Mouse (Mus musculus): Measurements from ENCODE around the gene Mecom. TPM values are rescaled to one million over a fixed set of nuclear protein-coding genes. Genes with fewer than 3 reads are reported as not detected.

The Mecom gene
- total and polyA plus RNA-seq, 2 experiments from 2014 or later: 2.6 to 5.1 TPM

DNA sequence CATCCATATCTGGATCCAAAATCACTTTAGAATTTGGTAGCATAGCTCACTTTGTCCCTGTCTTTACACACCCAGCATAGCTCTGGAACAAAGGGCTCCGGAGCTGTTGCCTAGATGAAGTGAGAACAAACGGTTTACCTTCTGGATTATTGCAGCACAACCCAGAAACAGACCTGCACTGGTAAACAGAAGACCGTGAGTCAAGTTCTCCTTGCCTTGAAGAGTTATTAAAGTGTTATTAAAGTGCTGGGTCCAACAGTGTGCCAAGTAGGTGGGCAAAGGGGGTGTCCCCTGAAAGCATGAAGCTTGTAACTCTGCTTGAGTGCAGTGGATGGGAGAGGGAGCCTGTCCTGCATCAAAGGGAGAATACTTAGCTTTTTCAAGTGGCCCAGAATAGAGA lies 563.4 kb downstream of the Mecom start:
- 93% methylated on average over 3 of the region's 3 CpGs for WGBS
- DNase-seq (ENCODE audit: low spot score) (no peak), ATAC-seq (ENCODE audit: low FRiP score) (no peak)
- no peak overlapping the region for H3K9ac ChIP-seq (replicated peaks; ENCODE audit: low read length, poor library complexity, severe bottlenecking)
- no peaks in the 10 kb centered on the region for H3K27me3 ChIP-seq (ENCODE audit: insufficient read depth, low read length)
- H3K4me2 ChIP-seq (ENCODE audit: low read depth, low read length, poor library complexity, severe bottlenecking): no peak overlapping the region
- H3K9me3 ChIP-seq (ENCODE audit: low read length): no peaks in the 10 kb centered on the region
- no peaks in the 10 kb centered on the region for H3K4me1 ChIP-seq (ENCODE audit: insufficient read depth, low read length)
- H3K27ac ChIP-seq (ENCODE audit: low read depth, low read length): no peak overlapping the region
- no peaks in the 10 kb centered on the region for H3K36me3 ChIP-seq (ENCODE audit: insufficient read depth, low read length)
- H3K4me3 ChIP-seq (ENCODE audit: low read depth, low read length): no peak overlapping the region
- TF ChIP-seq CTCF (IDR thresholded peaks at IDR 0.05): no peak

DNA sequence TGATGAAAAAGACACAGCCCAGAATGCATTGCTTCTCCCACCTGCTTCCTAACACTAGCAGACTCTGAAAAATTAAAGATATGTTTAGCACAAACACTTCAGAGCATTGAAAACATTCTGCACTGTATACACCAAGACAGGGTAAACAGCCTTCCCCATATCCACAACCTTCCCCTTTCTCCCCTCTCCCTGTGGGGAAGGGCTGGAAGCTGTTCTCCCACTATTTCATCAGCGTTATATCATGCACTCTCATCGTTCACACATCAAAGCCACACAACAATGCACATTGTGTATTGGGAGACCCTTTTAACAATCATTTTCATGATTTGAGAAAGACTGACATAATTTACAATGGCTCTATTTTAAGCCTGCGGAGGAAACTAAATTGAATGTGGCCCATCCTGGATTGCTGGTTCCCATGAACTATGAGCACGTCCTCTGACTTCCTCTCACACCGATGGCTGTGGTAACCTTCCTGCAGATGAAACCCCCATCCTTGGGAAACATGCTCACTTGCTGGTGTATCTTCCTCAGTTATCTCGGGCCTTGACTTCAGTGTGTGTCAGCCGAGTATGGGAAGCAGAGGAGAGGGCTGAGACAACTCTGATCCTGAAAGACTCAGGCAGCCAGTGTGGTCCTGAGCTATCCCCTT lies 566.4 kb downstream of the Mecom start:
- ATAC-seq (ENCODE audit: low FRiP score): no peak
- H3K4me2 ChIP-seq (ENCODE audit: low read depth, low read length, poor library complexity, severe bottlenecking): no peak overlapping the region
- H3K27ac ChIP-seq (ENCODE audit: low read depth, low read length): no peak overlapping the region
- no peaks in the 10 kb centered on the region for H3K36me3 ChIP-seq (ENCODE audit: insufficient read depth, low read length)
- no peak for TF ChIP-seq CTCF (IDR thresholded peaks at IDR 0.05)
- no peaks in the 10 kb centered on the region for H3K9me3 ChIP-seq (ENCODE audit: low read length)
- 76% methylated on average over 7 of the region's 7 CpGs for WGBS
- no peak overlapping the region for H3K4me3 ChIP-seq (ENCODE audit: low read depth, low read length)
- no peaks in the 10 kb centered on the region for H3K27me3 ChIP-seq (ENCODE audit: insufficient read depth, low read length)
- no peaks in the 10 kb centered on the region for H3K4me1 ChIP-seq (ENCODE audit: insufficient read depth, low read length)
- no peak for DNase-seq (ENCODE audit: low spot score)
- H3K9ac ChIP-seq (replicated peaks; ENCODE audit: low read length, poor library complexity, severe bottlenecking): no peak overlapping the region

DNA sequence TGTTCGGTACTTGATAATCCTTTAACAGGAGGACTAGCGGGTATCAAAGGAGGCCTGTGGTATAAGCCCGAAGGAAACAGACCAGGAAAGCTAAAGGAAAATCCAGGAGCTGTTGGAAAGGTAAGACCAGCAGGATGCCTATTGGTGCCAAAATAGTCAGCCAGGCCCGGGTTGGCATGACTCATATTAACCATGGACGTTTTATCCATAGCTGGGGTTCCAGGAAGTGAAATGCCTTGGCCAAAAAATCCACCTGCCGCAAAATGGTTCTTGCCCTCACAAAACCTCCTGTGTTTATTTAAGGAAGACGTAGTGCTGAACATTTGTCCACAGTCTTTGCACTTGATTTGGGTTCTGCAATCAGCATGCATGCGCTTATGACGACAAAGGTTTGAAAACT lies 567.3 kb downstream of the Mecom start:
- H3K4me3 ChIP-seq (ENCODE audit: low read depth, low read length): no peak overlapping the region
- no peaks in the 10 kb centered on the region for H3K27me3 ChIP-seq (ENCODE audit: insufficient read depth, low read length)
- H3K4me2 ChIP-seq (ENCODE audit: low read depth, low read length, poor library complexity, severe bottlenecking): no peak overlapping the region
- H3K9me3 ChIP-seq (ENCODE audit: low read length): no peaks in the 10 kb centered on the region
- no peak for DNase-seq (ENCODE audit: low spot score)
- no peaks in the 10 kb centered on the region for H3K36me3 ChIP-seq (ENCODE audit: insufficient read depth, low read length)
- no peak for TF ChIP-seq CTCF (IDR thresholded peaks at IDR 0.05)
- no peaks in the 10 kb centered on the region for H3K4me1 ChIP-seq (ENCODE audit: insufficient read depth, low read length)
- ATAC-seq (ENCODE audit: low FRiP score): no peak
- 91% methylated on average over 9 of the region's 9 CpGs for WGBS
- H3K9ac ChIP-seq (replicated peaks; ENCODE audit: low read length, poor library complexity, severe bottlenecking): no peak overlapping the region
- H3K27ac ChIP-seq (ENCODE audit: low read depth, low read length): no peak overlapping the region

DNA sequence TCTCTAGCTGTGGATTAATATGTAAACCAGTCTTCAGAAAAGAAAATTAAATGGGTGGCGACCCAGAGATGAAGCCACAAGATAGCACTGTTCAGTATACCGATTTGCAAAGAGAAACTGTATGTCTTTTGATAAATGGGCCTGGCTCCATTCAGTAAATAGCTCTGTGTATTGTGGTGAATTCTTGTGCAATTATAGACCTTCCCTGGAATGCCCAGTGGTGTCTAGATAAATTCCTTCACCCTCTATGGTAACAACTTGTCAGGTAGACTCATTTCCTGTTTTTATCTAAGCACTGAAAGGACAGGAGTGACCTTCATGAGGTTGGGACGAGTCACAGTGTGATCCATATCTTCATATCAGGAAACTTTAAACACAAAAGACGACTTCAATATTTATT lies 571.2 kb downstream of the Mecom start:
- DNase-seq (ENCODE audit: low spot score) (no peak), ATAC-seq (ENCODE audit: low FRiP score) (no peak)
- H3K4me1 ChIP-seq (ENCODE audit: insufficient read depth, low read length): no peaks in the 10 kb centered on the region

DNA sequence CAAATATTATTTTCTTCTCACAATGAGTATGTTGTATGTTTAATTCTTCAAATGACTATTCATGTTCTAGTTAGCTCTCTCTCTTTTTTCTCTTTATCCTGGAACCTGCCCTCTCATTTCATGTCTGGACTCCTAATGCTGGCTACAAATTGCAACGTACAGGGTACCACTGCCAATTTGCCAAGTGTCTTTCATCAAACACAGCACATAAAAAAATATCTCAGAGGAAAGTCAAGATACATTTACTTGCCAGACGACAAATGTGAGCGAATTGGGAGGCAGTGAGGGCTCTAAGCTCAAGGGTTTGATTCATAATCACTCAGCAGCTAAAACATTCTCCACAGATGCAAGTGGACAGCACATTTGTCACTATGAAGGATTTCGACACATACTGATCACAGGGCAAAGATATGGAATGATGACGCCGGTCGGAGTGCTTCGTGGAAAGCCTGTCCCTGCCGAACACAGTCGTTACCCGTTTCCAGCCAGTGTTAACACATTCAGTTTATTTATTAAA lies 579.3 kb downstream of the Mecom start:
- no peak for TF ChIP-seq CTCF (IDR thresholded peaks at IDR 0.05)

More for the DNA sequence above, 571.2 kb downstream of the Mecom start:
- Histone ChIP-seq H3K9me3 (ENCODE audit: low read length) (no peaks in the 10 kb centered on the region), H3K36me3 (ENCODE audit: insufficient read depth, low read length) (no peaks in the 10 kb centered on the region), H3K4me3 (ENCODE audit: low read depth, low read length) (no peak overlapping the region), H3K27ac (ENCODE audit: low read depth, low read length) (no peak overlapping the region), H3K27me3 (ENCODE audit: insufficient read depth, low read length) (no peaks in the 10 kb centered on the region), H3K4me2 (ENCODE audit: low read depth, low read length, poor library complexity, severe bottlenecking) (no peak overlapping the region), H3K9ac (replicated peaks; ENCODE audit: low read length, poor library complexity, severe bottlenecking) (no peak overlapping the region)
- 87% methylated on average over 4 of the region's 4 CpGs for WGBS
- TF ChIP-seq CTCF (IDR thresholded peaks at IDR 0.05): no peak

DNA sequence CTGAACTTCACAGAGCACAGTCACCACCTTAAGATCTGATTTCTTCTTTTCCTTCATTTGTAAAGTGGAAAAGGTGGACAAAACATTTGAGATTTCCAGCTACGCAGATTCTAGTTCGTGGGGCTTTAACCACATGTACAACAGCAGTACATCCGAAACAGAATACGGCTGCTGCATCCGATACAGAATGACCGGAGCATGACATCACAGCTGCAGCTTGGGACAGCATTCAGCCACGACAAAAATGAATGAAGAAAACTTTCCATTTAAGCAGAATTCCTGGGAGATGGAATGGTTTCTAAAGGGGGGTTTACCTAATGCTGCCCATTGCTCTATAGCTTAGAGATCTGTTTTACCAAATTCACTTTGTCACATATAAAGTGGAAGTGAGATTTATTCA lies 583.9 kb downstream of the Mecom start:
- 84% methylated on average over 7 of the region's 7 CpGs for WGBS
- Histone ChIP-seq H3K4me1 (ENCODE audit: insufficient read depth, low read length) (no peaks in the 10 kb centered on the region), H3K36me3 (ENCODE audit: insufficient read depth, low read length) (no peaks in the 10 kb centered on the region), H3K4me2 (ENCODE audit: low read depth, low read length, poor library complexity, severe bottlenecking) (no peak overlapping the region), H3K27ac (ENCODE audit: low read depth, low read length) (no peak overlapping the region), H3K9me3 (ENCODE audit: low read length) (no peaks in the 10 kb centered on the region), H3K4me3 (ENCODE audit: low read depth, low read length) (no peak overlapping the region), H3K27me3 (ENCODE audit: insufficient read depth, low read length) (no peaks in the 10 kb centered on the region), H3K9ac (replicated peaks; ENCODE audit: low read length, poor library complexity, severe bottlenecking) (no peak overlapping the region)
- no peak for TF ChIP-seq CTCF (IDR thresholded peaks at IDR 0.05)
- no peak for ATAC-seq (ENCODE audit: low FRiP score)
- no peak for DNase-seq (ENCODE audit: low spot score)

More for the DNA sequence above, 579.3 kb downstream of the Mecom start:
- Histone ChIP-seq H3K9ac (replicated peaks; ENCODE audit: low read length, poor library complexity, severe bottlenecking) (no peak overlapping the region), H3K4me2 (ENCODE audit: low read depth, low read length, poor library complexity, severe bottlenecking) (no peak overlapping the region), H3K9me3 (ENCODE audit: low read length) (no peaks in the 10 kb centered on the region), H3K4me3 (ENCODE audit: low read depth, low read length) (no peak overlapping the region), H3K27me3 (ENCODE audit: insufficient read depth, low read length) (no peaks in the 10 kb centered on the region), H3K4me1 (ENCODE audit: insufficient read depth, low read length) (no peaks in the 10 kb centered on the region), H3K27ac (ENCODE audit: low read depth, low read length) (no peak overlapping the region), H3K36me3 (ENCODE audit: insufficient read depth, low read length) (no peaks in the 10 kb centered on the region)
- ATAC-seq (ENCODE audit: low FRiP score) (no peak), DNase-seq (ENCODE audit: low spot score) (no peak)
- 79% methylated on average over 11 of the region's 11 CpGs for WGBS

Measured in midbrain, postnatal 0 days (tissue).